Mouse (Mus musculus) olfactory bulb, adult 2 months (tissue): ENCODE measurements around the gene Adcy6.

ENCODE experiments used
- CTCF ChIP-seq: fragments of 200-500 bp; IDR thresholded peaks from 2 replicates; pipeline ENCODE4 v1.5.1; 2012; ENCODE audit warnings: low read depth, mild to moderate bottlenecking, low read length, moderate library complexity; ENCODE audit not compliant: insufficient read depth
- POLR2A ChIP-seq: fragments of 200-500 bp; IDR thresholded peaks from 2 replicates; pipeline ENCODE4 v1.6.1; 2012; ENCODE audit warnings: mild to moderate bottlenecking, low read depth, low read length, moderate library complexity; ENCODE audit not compliant: insufficient read depth

GRCm38 (mm10) chr15:98567278-98568134, 42.4 kb downstream of the Adcy6 start:
- TF ChIP-seq POLR2A (peak; percentile 91), CTCF (peak; percentile 28; the same call in 1 of the 2 replicates)
